Mouse (Mus musculus) myocyte (in vitro differentiated cells): ENCODE measurements around the gene Tcap.

ENCODE experiments used
- CEBPB ChIP-seq: IDR thresholded peaks from 2 replicates; pipeline ENCODE4 v1.6.1; 2011; ENCODE audit warnings: mild to moderate bottlenecking, moderate library complexity; ENCODE audit not compliant: poor library complexity, insufficient read depth, severe bottlenecking
- E2F4 ChIP-seq: IDR thresholded peaks from one replicate; pipeline ENCODE4 v1.6.1; 2011; ENCODE audit warnings: mild to moderate bottlenecking, control low read depth, moderate library complexity; ENCODE audit not compliant: insufficient read depth
- MAX ChIP-seq: IDR thresholded peaks from one replicate; pipeline ENCODE4 v1.6.1; 2011; ENCODE audit warnings: low read depth, mild to moderate bottlenecking, control low read depth
- MYOG ChIP-seq, 3 experiments: IDR thresholded peaks; one replicate each; pipeline ENCODE4 v1.6.1; 2011; ENCODE audit warnings: control low read depth in 2 of 3, low read depth in 2 of 3, mild to moderate bottlenecking in 2 of 3; ENCODE audit not compliant: insufficient read length in 2 of 3, control insufficient read depth in 1 of 3, insufficient read depth in 1 of 3
- POLR2A ChIP-seq: IDR thresholded peaks from one replicate; pipeline ENCODE4 v1.6.1; 2011; ENCODE audit warnings: low read depth, mild to moderate bottlenecking, control low read depth, moderate library complexity; ENCODE audit not compliant: insufficient read length
- POLR2AphosphoS2 ChIP-seq: IDR thresholded peaks from one replicate; pipeline ENCODE4 v1.6.1; 2011; ENCODE audit warnings: low read depth, control low read depth; ENCODE audit not compliant: insufficient read length
- TCF12 ChIP-seq: IDR thresholded peaks from one replicate; pipeline ENCODE4 v1.6.1; 2011; ENCODE audit warnings: mild to moderate bottlenecking, control low read depth; ENCODE audit not compliant: poor library complexity, insufficient read depth, severe bottlenecking

GRCm38 (mm10) chr11:98418273-98418672 lies 34.7 kb downstream of the Tcap start:
- TF ChIP-seq CEBPB (no peak), POLR2AphosphoS2 (no peak), TCF12 (peak; percentile 75), POLR2A (no peak), MAX (no peak), E2F4 (no peak), MYOG (IDR thresholded peaks at IDR 0.05; ENCODE audit: control insufficient read depth in 1 of 3, insufficient read depth in 1 of 3, insufficient read length in 2 of 3, low read depth in 2 of 3) (peak; percentile 90 to 96 (median 94))
